Comparison of ENCODE assay signal across 15 mouse cellular contexts in the genomic region with DNA sequence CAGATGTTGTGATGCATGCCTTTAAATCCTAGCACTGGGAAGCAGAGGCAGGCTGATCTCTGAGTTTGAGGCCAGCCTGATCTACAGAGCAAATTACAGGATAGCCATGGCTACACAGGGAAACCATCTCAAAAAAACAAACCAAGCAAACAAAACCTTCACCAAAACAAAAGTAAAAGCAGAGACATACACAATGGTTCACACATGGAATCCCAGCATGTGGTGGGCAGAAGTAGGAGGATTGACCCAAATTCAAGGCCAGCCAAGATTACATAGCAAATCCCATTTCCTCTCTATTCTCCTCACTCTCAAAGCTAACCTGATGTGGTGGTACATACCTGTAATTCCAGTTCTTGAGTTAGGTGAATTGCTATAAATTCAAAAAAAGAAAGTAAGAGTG.
"Had no signal": no experiment of that assay in that cellular context is flagged by ENCODE, and none has a peak within 500 bp of the region (broad histone marks: within the 10 kb centered on the region; RNA-seq: fewer than 3 reads in every experiment).

No protein-coding gene starts in this region.

- DNase-seq: kidney, postnatal 10 days; kidney, postnatal 4 days; liver; liver, embryonic 13.5 days; liver, postnatal 0 days; lung, postnatal 14 days; right cerebral cortex, postnatal 4 days; spleen, adult 18-20 months; thymus, adult 2 months; thymus, postnatal 25 days had no signal

- H3K4me3 ChIP-seq: limb, embryonic 12.5 days; liver, embryonic 13.5 days; lung, embryonic 15.5 days; megakaryocyte, embryonic 14.5 days; midbrain, embryonic 12.5 days had no signal

- H3K4me1 ChIP-seq: limb, embryonic 12.5 days; lung, embryonic 15.5 days; midbrain, embryonic 12.5 days had no signal

- H3K27ac ChIP-seq: limb, embryonic 12.5 days; liver, embryonic 13.5 days; lung, embryonic 15.5 days; macrophage; midbrain, embryonic 12.5 days had no signal

- H3K27me3 ChIP-seq: limb, embryonic 12.5 days; liver, embryonic 13.5 days; lung, embryonic 15.5 days; megakaryocyte, embryonic 14.5 days; midbrain, embryonic 12.5 days had no signal
